Mouse (Mus musculus) left cerebral cortex, adult 8-10 months (tissue): ENCODE data around the gene Nhsl2. TPM values are rescaled to one million over a fixed set of nuclear protein-coding genes. Genes with fewer than 3 reads are reported as not detected.
A peak's percentile ranks its signal among the peaks of the same experiment; 100 is the strongest.

Experiments
- DNase-seq, 2 experiments: peaks; one replicate each; pipeline ENCODE4 v3.0.0; 2022; ENCODE audit warnings: low spot score in 2 of 2
- total RNA-seq, 4 experiments: library from RNA; stranded (reverse); gene quantifications; 2 replicates each; pipeline ENCODE4 v1.2.4; 2022

Nhsl2 gene
- total RNA-seq, 4 experiments from 2014 or later, result 36.2 to 44.7 (median 41.9) TPM

GRCm38 (mm10) chrX:101901806-101902490, 52.8 kb downstream of the Nhsl2 start:
- no peak for DNase-seq

GRCm38 (mm10) chrX:101902597-101902996, 53.4 kb downstream of the Nhsl2 start:
- DNase-seq, result no peak

DNA sequence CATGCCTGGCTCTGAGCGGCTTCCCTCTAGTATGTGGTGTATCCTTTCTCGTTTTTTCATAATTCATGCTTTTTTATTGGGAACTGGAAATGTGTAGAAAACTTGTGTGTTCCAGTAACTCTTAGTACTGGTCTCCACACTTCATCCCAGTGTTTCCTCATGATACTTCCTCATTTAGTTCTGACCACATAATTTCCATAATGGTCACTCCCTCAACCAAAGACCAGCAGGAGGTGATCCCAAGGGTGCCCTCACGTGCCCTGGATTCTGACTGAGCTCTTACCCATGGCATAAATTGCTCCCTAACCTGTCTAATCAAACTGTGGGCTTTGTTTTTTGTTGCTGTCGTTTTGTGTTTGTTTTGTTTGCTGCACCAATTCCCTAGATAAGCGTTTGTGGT, 58.1 kb downstream of the Nhsl2 start:
- no peak for DNase-seq

- DNase-seq, result no peak
Measured at GRCm38 (mm10) chrX:101929131-101929530, 79.9 kb downstream of the Nhsl2 start.

DNA sequence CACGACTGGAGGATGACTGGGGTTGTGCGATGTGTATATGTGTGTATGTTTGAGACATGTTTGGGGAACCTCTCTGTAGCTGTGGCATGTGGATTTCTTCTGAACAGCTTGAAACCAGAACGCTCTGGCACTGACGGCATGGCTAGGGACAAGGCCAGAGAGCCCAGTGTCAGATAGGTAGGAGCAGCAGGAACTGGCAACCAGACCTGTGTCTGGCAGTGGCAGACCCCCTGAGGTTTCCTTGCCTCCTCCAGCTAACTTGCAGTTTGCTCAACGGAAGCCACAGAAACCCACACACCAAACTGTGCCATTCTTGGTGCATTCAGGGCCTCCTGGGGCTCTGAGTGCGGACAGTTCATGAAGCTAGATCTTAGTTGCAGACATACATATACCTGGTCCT, 81.1 kb downstream of the Nhsl2 start:
- DNase-seq, result no peak

DNA sequence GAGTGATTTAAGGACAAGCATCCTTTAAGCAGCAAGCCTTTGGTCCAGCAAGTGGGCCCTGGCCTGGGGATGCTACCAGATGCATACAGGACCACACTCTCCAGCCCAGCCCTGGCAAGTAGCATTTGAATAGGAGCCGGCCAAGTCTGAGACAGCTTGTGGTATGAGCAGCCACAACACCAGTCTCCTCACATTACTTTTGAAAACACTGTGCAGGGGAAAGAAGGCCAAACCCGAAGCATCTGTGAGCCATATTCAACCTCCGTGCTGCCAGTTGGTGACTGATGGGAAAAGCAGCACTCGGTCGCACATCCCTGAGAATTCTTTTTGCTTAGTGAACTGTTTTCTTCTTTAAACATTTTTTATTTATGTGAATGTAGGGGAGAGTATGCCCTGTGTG, 81.8 kb downstream of the Nhsl2 start:
- DNase-seq, result no peak

DNA sequence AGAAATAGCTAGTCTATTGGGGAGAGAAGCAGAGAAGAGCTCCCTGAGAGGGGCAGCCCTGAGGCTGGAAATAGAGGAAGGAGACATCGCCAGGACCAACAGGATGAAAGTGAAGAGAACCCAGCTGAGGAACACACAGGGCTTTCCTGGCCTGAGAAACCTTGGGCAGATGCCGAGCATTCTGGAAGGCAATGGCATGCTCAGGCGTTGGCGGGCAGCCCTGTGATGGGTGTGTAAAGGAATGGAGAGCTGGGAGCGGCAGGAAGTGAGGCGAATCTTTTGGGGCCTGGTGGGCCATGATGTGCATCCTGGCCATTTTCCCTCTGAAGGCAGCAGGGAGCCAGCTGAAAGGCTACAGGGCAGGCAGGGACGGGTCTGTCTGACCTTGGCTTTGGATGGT, 83.1 kb downstream of the Nhsl2 start:
- DNase-seq, result no peak

- DNase-seq, result no peak
Measured at GRCm38 (mm10) chrX:101933346-101933745, 84.2 kb downstream of the Nhsl2 start.

- DNase-seq, result no peak
Measured at GRCm38 (mm10) chrX:101935291-101935840, 86.2 kb downstream of the Nhsl2 start.

- DNase-seq, result no peak
Measured at GRCm38 (mm10) chrX:101939486-101939885, 90.3 kb downstream of the Nhsl2 start.

DNA sequence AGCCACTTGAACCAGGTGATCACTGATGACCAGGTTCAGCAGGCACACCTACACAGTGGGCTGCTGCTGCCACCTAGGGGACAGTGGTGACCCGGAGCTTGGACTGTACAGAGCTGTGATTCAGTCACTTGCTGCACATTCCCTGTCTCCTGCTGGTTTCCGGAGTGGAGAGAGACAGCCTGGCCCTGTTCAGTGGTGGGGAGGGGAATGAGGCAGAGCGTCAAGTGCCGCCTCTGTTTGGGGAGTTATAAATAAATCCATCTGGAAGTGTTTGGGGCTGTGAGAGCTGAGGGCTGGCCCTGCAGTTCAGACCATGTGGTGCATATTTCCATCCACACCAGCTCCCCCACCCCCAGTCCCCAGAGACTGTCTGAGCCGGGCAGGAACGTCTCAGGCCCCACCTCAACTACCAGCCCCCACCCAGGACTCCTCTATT, 93.3 kb downstream of the Nhsl2 start:
- DNase-seq, result peak; percentile 20 to 60

DNA sequence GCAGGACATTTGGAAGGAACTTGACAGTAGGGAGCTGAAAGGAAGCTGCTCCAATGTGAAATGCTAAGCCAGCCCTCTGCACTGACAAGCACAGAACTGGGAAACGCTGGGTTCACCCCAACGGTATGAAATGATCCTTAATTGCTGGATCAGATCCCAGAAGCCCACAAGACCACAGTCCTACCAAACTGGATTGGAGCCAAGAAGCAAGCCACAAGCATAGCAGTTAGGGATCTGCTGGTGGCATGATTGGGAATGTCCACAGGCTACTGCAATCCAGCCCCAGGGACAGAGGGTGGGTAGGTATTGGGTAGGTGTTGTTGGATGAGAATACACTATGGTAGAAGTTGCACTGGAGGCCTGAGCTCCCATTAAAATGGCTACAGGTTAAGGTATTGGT, 94.6 kb downstream of the Nhsl2 start:
- DNase-seq, result no peak

DNA sequence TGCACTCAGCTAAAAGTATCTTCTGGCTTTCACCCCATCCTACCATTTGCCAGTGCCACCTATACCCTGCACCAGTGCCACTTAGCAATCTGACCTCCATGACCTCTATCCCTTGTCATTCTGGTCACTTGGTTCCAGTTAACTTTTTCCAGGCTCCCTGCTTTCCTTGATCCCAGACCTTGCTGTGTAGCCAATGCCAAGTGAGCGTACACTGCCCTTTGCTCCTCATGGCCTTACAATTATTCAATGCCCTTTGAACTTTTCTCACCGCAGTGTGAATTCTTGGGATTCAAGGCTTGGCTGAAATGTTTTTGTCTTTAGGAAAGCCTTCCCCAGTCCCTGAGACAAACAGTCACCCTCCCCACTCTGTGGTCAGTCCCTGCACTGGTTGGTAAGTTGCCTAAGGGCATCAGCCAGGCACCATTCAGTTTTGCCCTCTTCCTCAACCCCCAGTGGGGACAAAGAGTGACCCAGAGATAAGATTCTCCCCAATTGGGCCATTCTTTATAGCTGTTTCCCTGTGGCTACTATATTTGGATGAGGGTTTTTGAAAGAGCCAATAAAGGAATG, 95.7 kb downstream of the Nhsl2 start:
- DNase-seq, result no peak

GRCm38 (mm10) chrX:101952436-101952835, 103.3 kb downstream of the Nhsl2 start:
- no peak for DNase-seq

- no peak for DNase-seq
Measured at GRCm38 (mm10) chrX:101953256-101953655, 104.1 kb downstream of the Nhsl2 start.

DNA sequence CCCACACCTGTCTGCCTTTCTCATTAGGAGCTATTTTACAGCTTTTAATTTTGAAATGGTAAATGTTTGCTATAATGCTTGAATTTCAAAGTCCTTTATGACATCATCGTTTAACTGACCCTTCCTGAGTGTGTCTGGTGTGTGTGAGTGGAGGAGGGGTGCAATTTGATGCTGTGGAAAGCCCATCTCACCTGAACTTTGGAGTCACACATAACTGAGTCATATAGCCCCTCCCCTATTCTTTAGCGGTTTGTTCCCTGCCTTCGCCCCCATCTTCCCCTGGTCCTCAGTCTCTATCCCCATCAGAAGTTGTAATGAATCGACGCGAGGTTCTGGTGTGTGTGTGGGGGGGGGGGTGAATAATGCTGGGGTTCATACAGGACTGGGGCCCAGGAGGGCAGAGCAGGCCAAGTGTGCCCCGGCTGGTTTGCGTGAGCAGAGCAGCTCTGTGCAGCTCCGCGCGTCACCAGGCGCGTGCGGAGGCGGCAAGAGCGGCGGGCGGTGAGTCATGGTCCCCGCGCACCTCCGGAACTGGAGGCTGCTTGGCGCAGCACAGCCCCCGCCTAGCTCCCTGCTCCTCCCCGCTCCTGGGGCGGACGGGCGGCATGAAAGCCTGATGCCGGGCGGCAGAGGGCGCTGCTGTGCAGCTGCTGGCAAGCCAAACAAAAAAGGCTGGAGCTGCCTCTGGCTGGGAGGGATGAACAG, 104.8 kb downstream of the Nhsl2 start:
- DNase-seq, result peak; percentile 69 to 82

- no peak for DNase-seq
Measured at GRCm38 (mm10) chrX:101954492-101954851, 105.3 kb downstream of the Nhsl2 start.

- DNase-seq, result no peak
Measured at GRCm38 (mm10) chrX:101961848-101962247, 112.7 kb downstream of the Nhsl2 start.

GRCm38 (mm10) chrX:101963711-101964110, 114.5 kb downstream of the Nhsl2 start:
- DNase-seq, result no peak

GRCm38 (mm10) chrX:101973028-101973427, 123.8 kb downstream of the Nhsl2 start:
- DNase-seq, result no peak

- no peak for DNase-seq
Measured at GRCm38 (mm10) chrX:101976931-101977330, 127.7 kb downstream of the Nhsl2 start.

- DNase-seq, result no peak
Measured at GRCm38 (mm10) chrX:101978861-101979260, 129.7 kb downstream of the Nhsl2 start.
